Mouse (Mus musculus) urinary bladder, postnatal 4 days (tissue): ENCODE data around the gene Plekhg1.
A peak's percentile ranks its signal among the peaks of the same experiment; 100 is the strongest.

ENCODE experiments used
- DNase-seq, 2 experiments: peaks; one replicate each; pipeline ENCODE4 v3.0.0; 2021 to 2022; ENCODE audit warnings: low spot score in 2 of 2

Plekhg1 gene

GRCm38 (mm10) chr10:4006296-4007015 is 266.3 kb downstream of the Plekhg1 start:
- peak; percentile 47 to 61 for DNase-seq
